ENCODE assay signal across 44 mouse cellular contexts in genomic region chr12:75396616-75397015, GRCm38 (mm10). TPM values are rescaled to one million over a fixed set of nuclear protein-coding genes. Genes with fewer than 3 reads are reported as not detected.
DNase-seq lines count a peak whose midpoint lies in the region; ATAC-seq and TF ChIP-seq lines count a peak whose summit lies in the region.
"Had no signal": no experiment of that assay in that cellular context is flagged by ENCODE, and none has a peak within 500 bp of the region (broad histone marks: within the 10 kb centered on the region; RNA-seq: fewer than 3 reads in every experiment).

No protein-coding gene starts in this region.

- intact Hi-C loops in heart, postnatal 14 days (cut with DNase I) = no loop called here

- H3K36me3 ChIP-seq in heart, embryonic 13.5 days = peaks cover 20% of the 10 kb centered on the region
- no peaks in the 10 kb centered on the region for H3K36me3 ChIP-seq in embryonic facial prominence, embryonic 10.5 days (replicated peaks)
- no peaks in the 10 kb centered on the region for H3K36me3 ChIP-seq in embryonic facial prominence, embryonic 11.5 days (replicated peaks; ENCODE audit: control insufficient read depth, insufficient read depth, low read depth, low read length)
- H3K36me3 ChIP-seq in limb, embryonic 11.5 days (ENCODE audit: control insufficient read depth, insufficient read depth, low read length) = no peaks in the 10 kb centered on the region
- 0 out of 2 replicates have a peak, but pooled peaks cover 2% of the 10 kb centered on the region for H3K36me3 ChIP-seq in stomach, postnatal 0 days (ENCODE audit: control insufficient read depth, insufficient read depth, low read length)
- H3K36me3 ChIP-seq: heart, embryonic 15.5 days; hindbrain, embryonic 12.5 days; liver, embryonic 15.5 days; lung, embryonic 15.5 days had no signal

- H3K27ac ChIP-seq in heart, embryonic 13.5 days (replicated peaks) = 0 out of 2 replicates have a peak overlapping the region, but pooled peaks have one; percentile 39
- H3K27ac ChIP-seq in embryonic facial prominence, embryonic 10.5 days (replicated peaks) = peak overlapping the region; percentile 35; the same call in 1 of the 2 replicates
- no peak overlapping the region for H3K27ac ChIP-seq in embryonic facial prominence, embryonic 11.5 days (replicated peaks; ENCODE audit: low read depth, low read length)
- H3K27ac ChIP-seq in limb, embryonic 11.5 days (replicated peaks; ENCODE audit: low read depth, low read length) = no peak overlapping the region
- no peak overlapping the region for H3K27ac ChIP-seq in stomach, postnatal 0 days (replicated peaks)
- H3K27ac ChIP-seq: embryonic facial prominence, embryonic 13.5 days; forebrain, embryonic 13.5 days; heart, embryonic 15.5 days; hindbrain, embryonic 12.5 days; hindbrain, postnatal 0 days; intestine, embryonic 15.5 days; layer of hippocampus, adult 2 months; liver, embryonic 15.5 days; lung, embryonic 15.5 days; macrophage had no signal

- H3K9me3 ChIP-seq in heart, embryonic 13.5 days = no peaks in the 10 kb centered on the region
- no peaks in the 10 kb centered on the region for H3K9me3 ChIP-seq in embryonic facial prominence, embryonic 10.5 days
- H3K9me3 ChIP-seq in embryonic facial prominence, embryonic 11.5 days (replicated peaks; ENCODE audit: control insufficient read depth, low read length) = no peaks in the 10 kb centered on the region
- no peaks in the 10 kb centered on the region for H3K9me3 ChIP-seq in limb, embryonic 11.5 days (ENCODE audit: control insufficient read depth, low read length)
- H3K9me3 ChIP-seq in stomach, postnatal 0 days (ENCODE audit: control insufficient read depth, low read length) = no peaks in the 10 kb centered on the region
- H3K9me3 ChIP-seq: embryonic facial prominence, embryonic 13.5 days; forebrain, embryonic 13.5 days; heart, embryonic 15.5 days; hindbrain, embryonic 12.5 days; intestine, embryonic 15.5 days; liver, embryonic 15.5 days; lung, embryonic 15.5 days had no signal

- H3K27me3 ChIP-seq in heart, embryonic 13.5 days (replicated peaks) = no peaks in the 10 kb centered on the region; the same call in 1 of the 2 replicates
- H3K27me3 ChIP-seq in embryonic facial prominence, embryonic 10.5 days (replicated peaks; ENCODE audit: low read depth, poor library complexity, severe bottlenecking) = no peaks in the 10 kb centered on the region
- H3K27me3 ChIP-seq in embryonic facial prominence, embryonic 11.5 days (ENCODE audit: control insufficient read depth, insufficient read depth, low read length) = no peaks in the 10 kb centered on the region
- H3K27me3 ChIP-seq in limb, embryonic 11.5 days (ENCODE audit: control insufficient read depth, insufficient read depth, low read length) = no peaks in the 10 kb centered on the region
- no peaks in the 10 kb centered on the region for H3K27me3 ChIP-seq in stomach, postnatal 0 days (ENCODE audit: control insufficient read depth, insufficient read depth, low read length)
- H3K27me3 ChIP-seq: embryonic facial prominence, embryonic 13.5 days; forebrain, embryonic 13.5 days; heart, embryonic 15.5 days; hindbrain, embryonic 12.5 days; intestine, embryonic 15.5 days; liver, embryonic 15.5 days; lung, embryonic 15.5 days had no signal

- no peak for TF ChIP-seq EP300 in stomach, postnatal 0 days (optimal IDR thresholded peaks at IDR 0.05)

- no peak for ATAC-seq in heart, embryonic 13.5 days (ENCODE audit: extremely low read depth, insufficient number of reproducible peaks, low FRiP score, low TSS enrichment)
- no peak for ATAC-seq in embryonic facial prominence, embryonic 11.5 days (replicated peaks; ENCODE audit: insufficient number of reproducible peaks, low FRiP score, low TSS enrichment, low read depth)
- no peak for ATAC-seq in limb, embryonic 11.5 days (ENCODE audit: insufficient number of reproducible peaks, low FRiP score, low TSS enrichment, low read depth)
- ATAC-seq in stomach, postnatal 0 days (ENCODE audit: low FRiP score, low TSS enrichment) = no peak
- ATAC-seq: activated CD4-positive, CD25-positive, alpha-beta regulatory T cell, adult 4 months; forebrain, embryonic 13.5 days; hindbrain, postnatal 0 days; intestine, embryonic 15.5 days; midbrain, embryonic 16.5 days had no signal

- 56% methylated on average over 3 of the region's 3 CpGs for WGBS in heart, embryonic 13.5 days
- 41% methylated on average over 3 of the region's 3 CpGs for WGBS in embryonic facial prominence, embryonic 10.5 days
- WGBS in embryonic facial prominence, embryonic 11.5 days = 26% methylated on average over 3 of the region's 3 CpGs
- 44% methylated on average over 3 of the region's 3 CpGs for WGBS in limb, embryonic 11.5 days
- WGBS in stomach, postnatal 0 days = 39% methylated on average over 3 of the region's 3 CpGs

- TF ChIP-seq CTCF in stomach, postnatal 0 days (IDR thresholded peaks at IDR 0.05; ENCODE audit: low read depth) = no peak

- no peak overlapping the region for H3K4me2 ChIP-seq in heart, embryonic 13.5 days
- H3K4me2 ChIP-seq in embryonic facial prominence, embryonic 11.5 days (ENCODE audit: low read depth, low read length) = no peak overlapping the region
- no peak overlapping the region for H3K4me2 ChIP-seq in limb, embryonic 11.5 days (ENCODE audit: low read depth, severe bottlenecking)
- no peak overlapping the region for H3K4me2 ChIP-seq in stomach, postnatal 0 days (replicated peaks; ENCODE audit: low read depth)
- H3K4me2 ChIP-seq: embryonic facial prominence, embryonic 13.5 days; forebrain, embryonic 13.5 days; heart, embryonic 15.5 days; hindbrain, embryonic 12.5 days; intestine, embryonic 15.5 days; liver, embryonic 15.5 days; lung, embryonic 15.5 days had no signal

- H3K9ac ChIP-seq in heart, embryonic 13.5 days = no peak overlapping the region
- H3K9ac ChIP-seq in embryonic facial prominence, embryonic 11.5 days (replicated peaks; ENCODE audit: low read length) = no peak overlapping the region
- no peak overlapping the region for H3K9ac ChIP-seq in limb, embryonic 11.5 days (ENCODE audit: low read length)
- no peak overlapping the region for H3K9ac ChIP-seq in stomach, postnatal 0 days (ENCODE audit: low read length)
- H3K9ac ChIP-seq: embryonic facial prominence, embryonic 13.5 days; forebrain, embryonic 13.5 days; heart, embryonic 15.5 days; hindbrain, embryonic 12.5 days; intestine, embryonic 15.5 days; liver, embryonic 15.5 days; lung, embryonic 15.5 days had no signal

- no peak for DNase-seq in heart, postnatal 14 days
- DNase-seq in embryonic facial prominence, embryonic 10.5 days (ENCODE audit: low spot score) = peak; percentile 33
- peak; percentile 27 for DNase-seq in embryonic facial prominence, embryonic 11.5 days (ENCODE audit: low spot score)
- DNase-seq in limb, embryonic 11.5 days (ENCODE audit: low spot score) = peak; percentile 33
- DNase-seq in MN1 (ENCODE audit: low spot score) = no peak
- DNase-seq in stomach, postnatal 0 days (ENCODE audit: low spot score) = no peak
- DNase-seq: adrenal gland, adult 2 months; adrenal gland, postnatal 36 days; B cell, adult 2 months; cerebellum, adult 2 months; cerebellum, postnatal 14 days; kidney, adult 2 months; kidney, postnatal 36 days; liver; thymus, adult 18-20 months; thymus, postnatal 25 days had no signal

- peaks cover 16% of the 10 kb centered on the region; the same call in 1 of the 2 replicates for H3K4me1 ChIP-seq in heart, embryonic 13.5 days
- peaks cover 18% of the 10 kb centered on the region for H3K4me1 ChIP-seq in embryonic facial prominence, embryonic 10.5 days
- H3K4me1 ChIP-seq in embryonic facial prominence, embryonic 11.5 days (ENCODE audit: control insufficient read depth, insufficient read depth, low read length) = no peaks in the 10 kb centered on the region; the same call in 1 of the 2 replicates
- peaks cover 9% of the 10 kb centered on the region for H3K4me1 ChIP-seq in limb, embryonic 11.5 days (ENCODE audit: control insufficient read depth, insufficient read depth, low read length)
- H3K4me1 ChIP-seq in stomach, postnatal 0 days (replicated peaks; ENCODE audit: control insufficient read depth, insufficient read depth) = no peaks in the 10 kb centered on the region
- H3K4me1 ChIP-seq: forebrain, embryonic 13.5 days; hindbrain, embryonic 12.5 days; intestine, embryonic 15.5 days; liver, embryonic 15.5 days had no signal

- H3K4me3 ChIP-seq in heart, embryonic 13.5 days = no peak overlapping the region
- no peak overlapping the region for H3K4me3 ChIP-seq in embryonic facial prominence, embryonic 10.5 days
- no peak overlapping the region for H3K4me3 ChIP-seq in embryonic facial prominence, embryonic 11.5 days (ENCODE audit: low read depth, low read length)
- H3K4me3 ChIP-seq in limb, embryonic 11.5 days (ENCODE audit: low read depth, low read length) = no peak overlapping the region
- no peak overlapping the region for H3K4me3 ChIP-seq in stomach, postnatal 0 days (ENCODE audit: low read depth, low read length)
- H3K4me3 ChIP-seq: embryonic facial prominence, embryonic 13.5 days; erythroblast, embryonic 14.5 days; forebrain, embryonic 13.5 days; heart, embryonic 15.5 days; hindbrain, embryonic 12.5 days; intestine, embryonic 15.5 days; layer of hippocampus, adult 2 months; liver, embryonic 15.5 days; lung, embryonic 15.5 days had no signal

RNA-seq across cellular contexts. Expression of gene Gphb5, which starts 20.0 kb away (rescaled TPM):
- polyA plus RNA-seq in heart, embryonic 13.5 days (2015; fragmentation: Nextera tagmentation; extraction: Ambion mirVana) = not detected in 2 replicates
- total RNA-seq in heart, postnatal 14 days (2021) = not detected
- not detected in 2 replicates for polyA plus RNA-seq in embryonic facial prominence, embryonic 10.5 days (2016; fragmentation: Nextera tagmentation; extraction: Ambion mirVana)
- not detected in 2 replicates for polyA plus RNA-seq in embryonic facial prominence, embryonic 11.5 days (2014; fragmentation: Nextera tagmentation; extraction: Ambion mirVana)
- polyA plus RNA-seq in limb, embryonic 11.5 days (2014; fragmentation: Nextera tagmentation; extraction: Ambion mirVana) = not detected in 2 replicates
- polyA plus RNA-seq in stomach, postnatal 0 days (2015; fragmentation: Nextera tagmentation; extraction: Ambion mirVana) = not detected in 2 replicates
- total RNA-seq: adrenal gland, adult 2 months; adrenal gland, postnatal 36 days; gastrocnemius, adult 18-20 months; gastrocnemius, postnatal 4 days; heart, adult 8-10 months; heart, postnatal 36 days; hindbrain, postnatal 0 days; layer of hippocampus, adult 2 months; layer of hippocampus, postnatal 25 days; left cerebral cortex, adult 8-10 months; left cerebral cortex, postnatal 36 days; megakaryocyte-erythroid progenitor cell, adult 5-6 weeks; neutrophil, adult 5-6 weeks had no signal
- polyA plus RNA-seq: activated CD4-positive, CD25-positive, alpha-beta regulatory T cell, adult 4 months; adrenal gland, adult 2 months; cerebellum, adult 2 months; cortical plate, adult 2 months; embryonic facial prominence, embryonic 13.5 days; erythroblast, embryonic 14.5 days; forebrain, embryonic 13.5 days; frontal cortex, adult 2 months; heart, embryonic 15.5 days; hindbrain, embryonic 12.5 days; hindbrain, postnatal 0 days; intestine, embryonic 15.5 days; kidney, adult 2 months; kidney, embryonic 16.5 days; liver, embryonic 15.5 days; lung, embryonic 15.5 days; macrophage; midbrain, embryonic 16.5 days; neural tube, embryonic 11.5 days; stomach, embryonic 14.5 days had no signal

Comparison
In these comparisons a context has a peak if more than half of its experiments do, and no peak if none do; other contexts are left out.
1. H3K27ac ChIP-seq: peak in heart, embryonic 13.5 days (single experiment) and embryonic facial prominence, embryonic 10.5 days (single experiment); none in embryonic facial prominence, embryonic 11.5 days (single experiment), limb, embryonic 11.5 days (single experiment) and stomach, postnatal 0 days (single experiment).
2. DNase-seq: peak in embryonic facial prominence, embryonic 10.5 days (single experiment), embryonic facial prominence, embryonic 11.5 days (single experiment) and limb, embryonic 11.5 days (single experiment); none in heart, postnatal 14 days (0 of 2), MN1 (single experiment) and stomach, postnatal 0 days (single experiment).